Mouse (Mus musculus) G1E (cell line): ENCODE measurements around the gene AC124108.1.

ENCODE experiments used
- CTCF ChIP-seq: IDR thresholded peaks from 2 replicates; pipeline ENCODE4 v1.5.1; 2012; ENCODE audit warnings: low read depth, low read length, inconsistent platforms, mixed read lengths
- GATA1 ChIP-seq: IDR thresholded peaks from 2 replicates; pipeline ENCODE4 v1.6.1; 2012; ENCODE audit warnings: borderline replicate concordance, low read length, inconsistent platforms, mixed read lengths
- GATA2 ChIP-seq: IDR thresholded peaks from 2 replicates; pipeline ENCODE4 v1.6.1; 2012; ENCODE audit warnings: low read depth, low read length, inconsistent platforms, borderline replicate concordance
- POLR2AphosphoS5 ChIP-seq: IDR thresholded peaks from 2 replicates; pipeline ENCODE4 v1.6.1; 2012; ENCODE audit warnings: low read depth, low read length, inconsistent platforms; ENCODE audit not compliant: insufficient replicate concordance
- TAL1 ChIP-seq: conservative IDR thresholded peaks from 2 replicates; pipeline ENCODE4 v1.6.1; 2012; ENCODE audit warnings: low read depth, low read length, inconsistent platforms, mixed read lengths

GRCm38 (mm10) chr1:132145973-132146685 is 45.1 kb upstream of the AC124108.1 start:
- TF ChIP-seq POLR2AphosphoS5 (no peak), CTCF (no peak), GATA1 (no peak), GATA2 (no peak), TAL1 (no peak)
